Mouse (Mus musculus) liver, embryonic 14.5 days (tissue): ENCODE results near the gene Ints13. TPM values are rescaled to one million over a fixed set of nuclear protein-coding genes. Genes with fewer than 3 reads are reported as not detected.
A peak's percentile ranks its signal among the peaks of the same experiment; 100 is the strongest.

Experiments
- ATAC-seq: fragments of 200-750 bp; cut with Nextera tagmentation; 2 replicates; pipeline ENCODE4 v1.8.0; 2017; ENCODE audit warnings: moderate number of reproducible peaks, mild to moderate bottlenecking, moderate library complexity; ENCODE audit not compliant: insufficient read depth
- DNase-seq, 3 experiments: peaks; one replicate each; pipeline ENCODE4 v3.0.0-alpha.2; 2012 to 2013; ENCODE audit warnings: low read depth in 3 of 3, low spot score in 3 of 3
- H3K27ac ChIP-seq: fragments of 300-500 bp; sonication (generic); 2 replicates; pipeline ENCODE4 v1.5.1; 2014; ENCODE audit warnings: moderate library complexity, mild to moderate bottlenecking, control low read depth, inconsistent platforms
- H3K27me3 ChIP-seq: fragments of 300-500 bp; sonication (generic); 2 replicates; pipeline ENCODE4 v1.6.1; 2014; ENCODE audit warnings: mild to moderate bottlenecking, low read length, moderate library complexity; ENCODE audit not compliant: control insufficient read depth, insufficient read depth
- H3K36me3 ChIP-seq: fragments of 300-500 bp; sonication (generic); replicated peaks from 2 replicates; pipeline ENCODE4 v1.6.1; 2014; ENCODE audit warnings: low read depth; ENCODE audit not compliant: control insufficient read depth, insufficient read depth
- H3K4me1 ChIP-seq, 2 experiments: fragments of 200-500 bp in 1 of 2; fragments of 300-500 bp in 1 of 2; sonication (generic) in 1 of 2; replicated peaks; 2 replicates each; pipeline ENCODE4 v1.6.1; 2012 to 2014; ENCODE audit warnings: antibody characterized with exemption in 1 of 2, inconsistent platforms in 1 of 2, low read length in 1 of 2; ENCODE audit not compliant: control insufficient read depth in 2 of 2, insufficient read depth in 2 of 2
- H3K4me2 ChIP-seq: fragments of 300-500 bp; sonication (generic); 2 replicates; pipeline ENCODE4 v1.6.1; 2014; ENCODE audit warnings: low read depth, mild to moderate bottlenecking, control low read depth, moderate library complexity
- H3K4me3 ChIP-seq, 2 experiments: fragments of 200-500 bp in 1 of 2; fragments of 300-500 bp in 1 of 2; sonication (generic) in 1 of 2; 2 replicates each; pipeline ENCODE4 v1.5.1; 2012 to 2014; ENCODE audit warnings: low read depth in 2 of 2, low read length in 2 of 2, mild to moderate bottlenecking in 2 of 2, control low read depth in 1 of 2, inconsistent platforms in 1 of 2, moderate library complexity in 1 of 2; ENCODE audit not compliant: insufficient read depth in 1 of 2
- H3K9ac ChIP-seq: fragments of 300-500 bp; sonication (generic); replicated peaks from 2 replicates; pipeline ENCODE4 v1.6.1; 2014; ENCODE audit warnings: mild to moderate bottlenecking, control low read depth, moderate library complexity
- H3K9me3 ChIP-seq: fragments of 300-500 bp; sonication (generic); 2 replicates; pipeline ENCODE4 v1.6.1; 2016; ENCODE audit warnings: low read length, mixed read lengths; ENCODE audit not compliant: control insufficient read depth
- CTCF ChIP-seq: IDR thresholded peaks from 2 replicates; pipeline ENCODE4 v1.5.1; 2016; ENCODE audit warnings: antibody characterized with exemption, low read depth, control low read depth
- EP300 ChIP-seq: IDR thresholded peaks from 2 replicates; pipeline ENCODE4 v1.6.1; 2016; ENCODE audit warnings: antibody characterized with exemption, low read depth
- WGBS: fragments of 180-500 bp; shearing (Covaris S2); extraction: QIAGEN DNeasy Blood & Tissue Kit; methylation state at CpG from one replicate; pipeline ENCODE4 v1.1.7; 2014; ENCODE audit not compliant: insufficient replicate concordance; 5-methylcytosine and 5-hydroxymethylcytosine counted together
- polyA plus RNA-seq, 2 experiments: library from polyadenylated mRNA; depleted of rRNA in 1 of 2; stranded (reverse) in 1 of 2; unstranded in 1 of 2; fragments of >200 nt; fragmentation: Nextera tagmentation in 1 of 2; extraction: Ambion mirVana in 1 of 2; gene quantifications; 2 replicates each; pipeline versions ENCODE4 v1.2.1 to v1.2.3; 2012 to 2014

The Ints13 gene
- polyA plus RNA-seq, 2 experiments = 23.2 to 29.0 TPM

DNA sequence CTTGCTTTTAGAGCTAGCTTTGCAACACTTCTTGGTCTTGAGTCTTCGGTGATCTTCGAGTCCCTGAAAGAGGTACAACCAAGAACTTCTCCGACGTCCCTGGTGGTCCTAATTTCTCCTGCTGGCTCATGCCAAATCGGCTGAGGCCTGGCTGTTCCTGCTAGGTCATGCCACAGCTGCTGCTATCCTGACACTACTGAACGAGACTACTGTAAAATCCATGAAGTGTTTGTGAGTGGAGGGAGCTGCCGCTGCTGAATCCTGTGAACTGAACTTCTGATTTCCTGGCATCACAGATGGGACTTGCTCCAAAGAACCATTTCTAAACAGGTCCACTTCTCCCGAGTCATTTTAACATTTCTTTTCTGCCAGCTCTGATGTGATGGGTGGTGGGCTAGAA is 64.3 kb downstream of the Ints13 start:
- no peaks in the 10 kb centered on the region for H3K9me3 ChIP-seq

DNA sequence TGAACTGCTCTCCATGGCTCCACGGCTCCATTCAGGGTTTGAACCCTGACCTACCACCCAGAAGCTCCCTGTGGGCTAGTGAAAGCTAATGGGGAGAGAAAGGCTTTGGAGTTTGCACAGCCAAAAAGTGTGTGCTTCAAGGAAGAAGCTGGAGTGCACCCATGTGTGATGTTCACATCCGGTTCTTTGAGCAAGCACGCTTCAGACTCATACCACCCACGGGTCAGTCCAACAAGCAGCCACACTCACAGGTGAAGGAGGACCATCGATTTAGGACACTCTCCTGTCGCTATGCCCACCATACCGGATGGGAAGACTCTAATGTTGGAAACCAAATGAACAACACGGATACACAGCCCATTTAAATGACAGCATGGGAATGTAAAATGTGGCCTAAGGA is 66.1 kb downstream of the Ints13 start:
- H3K27me3 ChIP-seq = no peaks in the 10 kb centered on the region
- no peaks in the 10 kb centered on the region for H3K9me3 ChIP-seq
- 71% methylated on average over 8 of the region's 8 CpGs for WGBS
- no peak overlapping the region for H3K27ac ChIP-seq
- H3K4me3 ChIP-seq = no peak overlapping the region
- H3K4me1 ChIP-seq = no peaks in the 10 kb centered on the region
- DNase-seq (no peak), ATAC-seq (no peak)
- H3K9ac ChIP-seq = no peak overlapping the region
- H3K36me3 ChIP-seq = no peaks in the 10 kb centered on the region
- H3K4me2 ChIP-seq = no peak overlapping the region
- TF ChIP-seq EP300 (no peak), CTCF (no peak)

More for the DNA sequence above, 64.3 kb downstream of the Ints13 start:
- WGBS = 69% methylated on average over 8 of the region's 8 CpGs
- TF ChIP-seq EP300 (no peak), CTCF (no peak)
- H3K9ac ChIP-seq = no peak overlapping the region
- H3K27ac ChIP-seq = no peak overlapping the region
- H3K36me3 ChIP-seq = no peaks in the 10 kb centered on the region
- DNase-seq (no peak), ATAC-seq (no peak)
- no peak overlapping the region for H3K4me3 ChIP-seq
- H3K27me3 ChIP-seq = no peaks in the 10 kb centered on the region
- H3K4me2 ChIP-seq = no peak overlapping the region
- no peaks in the 10 kb centered on the region for H3K4me1 ChIP-seq

DNA sequence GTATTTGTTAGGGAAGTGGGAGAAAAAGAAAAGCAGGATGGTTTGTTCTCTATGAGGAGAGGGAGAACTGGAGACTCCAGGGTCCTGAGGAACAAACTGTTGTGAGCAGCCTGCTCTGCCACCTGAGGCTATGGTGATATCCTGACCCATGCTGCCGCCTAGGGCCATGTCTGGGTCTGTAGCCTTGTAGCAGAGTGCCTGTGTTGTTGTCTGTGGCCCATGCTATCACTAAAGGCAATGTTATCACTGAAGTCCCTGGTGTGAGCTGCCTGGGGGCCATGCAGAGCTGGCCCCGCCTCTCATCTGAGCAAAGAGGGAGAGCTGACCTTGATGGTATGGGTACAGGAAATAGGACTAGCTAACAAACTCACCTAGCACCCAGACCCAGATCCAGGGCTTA is 67.7 kb downstream of the Ints13 start:
- H3K27me3 ChIP-seq = no peaks in the 10 kb centered on the region
- DNase-seq = peak in 1 of 3 experiments; percentile 40
- no peak overlapping the region for H3K4me3 ChIP-seq
- no peak overlapping the region for H3K27ac ChIP-seq
- H3K9ac ChIP-seq = no peak overlapping the region
- no peak overlapping the region for H3K4me2 ChIP-seq
- peak; percentile 56 for ATAC-seq
- no peaks in the 10 kb centered on the region for H3K4me1 ChIP-seq
- no peaks in the 10 kb centered on the region for H3K36me3 ChIP-seq
- TF ChIP-seq EP300 = no peak
- TF ChIP-seq CTCF = no peak
- H3K9me3 ChIP-seq = no peaks in the 10 kb centered on the region
- WGBS = 19% methylated on average over 2 of the region's 2 CpGs

DNA sequence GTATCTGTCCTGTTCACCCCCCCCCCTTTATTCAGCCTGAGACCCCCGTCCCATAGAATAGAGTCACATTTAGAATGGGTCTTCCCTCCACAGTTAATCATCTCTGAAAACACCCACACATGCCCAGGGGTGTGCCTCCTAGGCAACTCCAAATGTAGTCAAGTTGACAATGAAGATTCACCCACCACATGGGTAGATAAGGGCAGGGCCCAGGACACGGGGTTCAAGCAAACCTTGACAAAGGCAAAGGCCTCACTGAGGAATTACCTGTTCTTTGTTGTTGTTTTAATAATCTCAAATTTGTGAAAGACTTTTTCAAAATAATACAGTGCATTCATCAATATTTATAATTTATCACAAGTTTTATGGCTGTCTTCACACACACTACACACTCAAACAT is 73.2 kb downstream of the Ints13 start:
- ATAC-seq (no peak), DNase-seq (peak in 2 of 3 experiments; percentile 41 to 42)
- Histone ChIP-seq H3K9ac (no peak overlapping the region), H3K4me1 (peaks cover 0 to 12% of the 10 kb centered on the region in 2 experiments; a peak in 2 of 4 replicates), H3K36me3 (no peaks in the 10 kb centered on the region), H3K27me3 (peaks cover 8% of the 10 kb centered on the region), H3K4me3 (no peak overlapping the region), H3K4me2 (no peak overlapping the region), H3K9me3 (no peaks in the 10 kb centered on the region), H3K27ac (no peak overlapping the region)
- no peak for TF ChIP-seq CTCF
- TF ChIP-seq EP300 = no peak
- whole genome bisulfite sequencing = 36% methylated on average over 2 of the region's 2 CpGs

DNA sequence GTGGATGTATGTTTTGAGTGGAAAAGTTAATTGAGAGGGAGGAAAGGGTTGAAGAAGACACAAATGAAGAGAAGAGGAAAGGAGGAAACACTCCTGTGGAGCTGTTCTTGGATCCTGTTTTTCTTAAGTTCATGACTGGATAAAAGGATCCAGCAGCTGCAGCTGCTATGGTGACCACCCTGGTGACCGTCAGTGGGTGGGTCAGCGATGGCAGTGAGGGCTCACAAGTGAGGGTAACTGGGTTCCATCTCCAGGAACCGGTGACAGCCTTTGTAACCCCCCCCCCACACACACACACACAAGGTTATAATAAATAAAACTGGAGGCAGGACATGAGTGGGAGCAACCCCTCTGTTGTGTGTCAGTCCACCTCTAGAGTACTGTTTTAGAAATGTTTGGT is 74.8 kb downstream of the Ints13 start:
- WGBS = 52% methylated on average over 3 of the region's 3 CpGs
- ATAC-seq = no peak
- Histone ChIP-seq H3K9ac (no peak overlapping the region), H3K27ac (no peak overlapping the region), H3K9me3 (no peaks in the 10 kb centered on the region), H3K36me3 (no peaks in the 10 kb centered on the region), H3K4me2 (peak overlapping the region; percentile 63), H3K4me1 (peaks cover 0 to 12% of the 10 kb centered on the region in 2 experiments; a peak in 2 of 4 replicates), H3K27me3 (peaks cover 8% of the 10 kb centered on the region), H3K4me3 (peak overlapping the region in 1 of 2 experiments; percentile 55; a peak in 1 of 4 replicates)
- no peak for DNase-seq
- TF ChIP-seq EP300 = no peak
